Mouse (Mus musculus) stomach, postnatal 0 days (tissue): ENCODE data around the gene Shmt1. TPM values are rescaled to one million over a fixed set of nuclear protein-coding genes. Genes with fewer than 3 reads are reported as not detected.

ENCODE experiments used
- ATAC-seq: fragments of 200-750 bp; cut with Nextera tagmentation; 2 replicates; pipeline ENCODE4 v1.8.0; 2017; ENCODE audit not compliant: low FRiP score, low TSS enrichment
- DNase-seq: peaks from one replicate; pipeline ENCODE4 v3.0.0-alpha.2; 2016; ENCODE audit warnings: low spot score
- H3K27ac ChIP-seq: fragments of 300-500 bp; sonication (generic); replicated peaks from 2 replicates; pipeline ENCODE4 v1.5.1; 2014; ENCODE audit warnings: mild to moderate bottlenecking, control low read depth
- H3K27me3 ChIP-seq: fragments of 300-500 bp; sonication (generic); 2 replicates; pipeline ENCODE4 v1.6.1; 2014; ENCODE audit warnings: low read length; ENCODE audit not compliant: control insufficient read depth, insufficient read depth
- H3K36me3 ChIP-seq: fragments of 300-500 bp; sonication (generic); 2 replicates; pipeline ENCODE4 v1.6.1; 2014; ENCODE audit warnings: low read length, mixed read lengths; ENCODE audit not compliant: control insufficient read depth, insufficient read depth
- H3K4me1 ChIP-seq: fragments of 300-500 bp; sonication (generic); replicated peaks from 2 replicates; pipeline ENCODE4 v1.6.1; 2014; ENCODE audit warnings: antibody characterized with exemption; ENCODE audit not compliant: control insufficient read depth, insufficient read depth
- H3K4me2 ChIP-seq: fragments of 300-500 bp; sonication (generic); replicated peaks from 2 replicates; pipeline ENCODE4 v1.6.1; 2014; ENCODE audit warnings: low read depth, mild to moderate bottlenecking, control low read depth, moderate library complexity
- H3K4me3 ChIP-seq: fragments of 300-500 bp; sonication (generic); 2 replicates; pipeline ENCODE4 v1.5.1; 2014; ENCODE audit warnings: low read depth, low read length, control low read depth
- H3K9ac ChIP-seq: fragments of 300-500 bp; sonication (generic); 2 replicates; pipeline ENCODE4 v1.6.1; 2014; ENCODE audit warnings: mild to moderate bottlenecking, low read length, control low read depth, mixed read lengths
- H3K9me3 ChIP-seq: fragments of 300-500 bp; sonication (generic); 2 replicates; pipeline ENCODE4 v1.6.1; 2016; ENCODE audit warnings: low read length; ENCODE audit not compliant: control insufficient read depth
- CTCF ChIP-seq: IDR thresholded peaks from 2 replicates; pipeline ENCODE4 v1.5.1; 2016; ENCODE audit warnings: antibody characterized with exemption, low read depth, mild to moderate bottlenecking, moderate library complexity
- EP300 ChIP-seq: optimal IDR thresholded peaks from 2 replicates; pipeline ENCODE3; 2016; ENCODE audit warnings: antibody characterized with exemption
- WGBS: fragments of 180-500 bp; shearing (Covaris S2); extraction: QIAGEN DNeasy Blood & Tissue Kit; methylation state at CpG from one replicate; pipeline ENCODE4 v1.1.7; 2014; 5-methylcytosine and 5-hydroxymethylcytosine counted together
- polyA plus RNA-seq: library from polyadenylated mRNA; unstranded; fragments of >200 nt; fragmentation: Nextera tagmentation; extraction: Ambion mirVana; gene quantifications from 2 replicates; pipeline ENCODE4 v1.2.1, GENCODE M21; 2015

Shmt1 gene
- polyA plus RNA-seq, 1 experiment from 2014 or later = 29.1 TPM

- Histone ChIP-seq H3K27me3 (no peaks in the 10 kb centered on the region), H3K4me1 (peaks cover 12% of the 10 kb centered on the region), H3K4me3 (no peak overlapping the region), H3K9me3 (no peaks in the 10 kb centered on the region), H3K4me2 (no peak overlapping the region), H3K36me3 (peaks cover 29% of the 10 kb centered on the region), H3K27ac (no peak overlapping the region), H3K9ac (no peak overlapping the region)
- DNase-seq = no peak
- no peak for TF ChIP-seq EP300
- no peak for TF ChIP-seq CTCF
- 89% methylated on average over 8 of the region's 8 CpGs for WGBS
- no peak for ATAC-seq
These were observed 27.2 kb downstream of the Shmt1 start for GRCm38 (mm10) chr11:60784179-60784922.

DNA sequence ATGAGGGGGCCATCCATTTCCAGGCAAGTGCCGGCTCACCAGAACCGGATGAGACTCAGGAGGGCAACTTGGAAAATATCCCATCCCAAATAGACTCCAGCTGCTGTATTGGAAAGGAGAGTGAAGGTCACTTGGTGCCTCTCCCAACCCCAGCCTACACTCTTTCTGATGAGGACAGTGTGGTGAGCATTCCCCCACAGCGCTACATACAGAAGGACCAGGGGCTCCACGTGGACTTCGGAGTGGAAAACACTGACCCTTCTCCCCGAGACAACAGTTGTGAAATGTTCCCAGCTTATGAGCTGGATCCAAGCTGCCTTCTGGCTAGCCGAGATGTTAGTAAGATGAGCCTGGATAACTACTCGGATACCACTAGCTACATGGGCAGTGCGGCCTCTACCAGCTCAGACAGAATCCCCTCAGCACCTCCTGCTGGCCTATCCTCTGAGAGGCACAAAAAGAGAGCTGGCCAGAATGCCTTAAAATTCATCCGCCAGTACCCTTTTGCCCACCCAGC is 31.8 kb downstream of the Shmt1 start:
- peak overlapping the region; percentile 41 for H3K9ac ChIP-seq

DNA sequence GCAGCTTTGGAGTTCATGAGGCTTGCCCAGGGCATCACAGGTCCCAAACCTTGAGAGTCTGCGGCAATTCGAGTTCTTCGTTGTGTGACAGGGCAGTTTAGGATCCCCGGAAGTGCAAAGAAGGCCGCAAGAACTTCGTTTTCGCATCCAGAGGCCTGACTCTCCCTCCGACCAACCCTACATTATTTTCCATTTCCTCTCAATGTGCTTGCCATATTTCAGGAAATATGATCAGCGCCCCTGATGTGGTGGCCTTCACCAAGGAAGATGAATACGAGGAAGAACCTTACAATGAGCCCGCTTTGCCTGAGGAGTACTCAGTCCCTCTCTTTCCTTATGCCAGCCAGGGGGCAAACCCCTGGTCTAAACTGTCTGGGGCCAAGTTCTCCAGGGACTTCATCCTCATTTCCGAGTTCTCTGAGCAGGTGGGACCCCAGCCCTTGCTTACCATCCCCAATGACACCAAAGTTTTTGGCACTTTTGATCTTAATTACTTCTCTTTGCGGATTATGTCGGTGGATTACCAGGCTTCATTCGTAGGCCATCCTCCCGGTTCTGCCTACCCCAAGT is 33.6 kb downstream of the Shmt1 start:
- H3K4me1 ChIP-seq = peaks cover 18% of the 10 kb centered on the region
- H3K9me3 ChIP-seq = no peaks in the 10 kb centered on the region
- H3K36me3 ChIP-seq = no peaks in the 10 kb centered on the region
- peak overlapping the region; percentile 82 for H3K4me3 ChIP-seq
- H3K9ac ChIP-seq = peak overlapping the region; percentile 87
- H3K27ac ChIP-seq = peak overlapping the region; percentile 95
- ATAC-seq = no peak
- 26% methylated on average over 16 of the region's 16 CpGs for WGBS
- no peak for DNase-seq
- TF ChIP-seq CTCF (no peak), EP300 (no peak)
- no peaks in the 10 kb centered on the region for H3K27me3 ChIP-seq
- peak overlapping the region; percentile 96 for H3K4me2 ChIP-seq

More for the DNA sequence above, 31.8 kb downstream of the Shmt1 start:
- TF ChIP-seq EP300 (no peak), CTCF (no peak)
- no peaks in the 10 kb centered on the region for H3K9me3 ChIP-seq
- no peak overlapping the region for H3K27ac ChIP-seq
- no peak for DNase-seq
- peaks cover 12% of the 10 kb centered on the region for H3K36me3 ChIP-seq
- peak overlapping the region; percentile 19 for H3K4me3 ChIP-seq
- 80% methylated on average over 10 of the region's 10 CpGs for WGBS
- H3K4me1 ChIP-seq = peaks cover 18% of the 10 kb centered on the region
- no peaks in the 10 kb centered on the region for H3K27me3 ChIP-seq
- ATAC-seq = no peak
- peak overlapping the region; percentile 52 for H3K4me2 ChIP-seq

DNA sequence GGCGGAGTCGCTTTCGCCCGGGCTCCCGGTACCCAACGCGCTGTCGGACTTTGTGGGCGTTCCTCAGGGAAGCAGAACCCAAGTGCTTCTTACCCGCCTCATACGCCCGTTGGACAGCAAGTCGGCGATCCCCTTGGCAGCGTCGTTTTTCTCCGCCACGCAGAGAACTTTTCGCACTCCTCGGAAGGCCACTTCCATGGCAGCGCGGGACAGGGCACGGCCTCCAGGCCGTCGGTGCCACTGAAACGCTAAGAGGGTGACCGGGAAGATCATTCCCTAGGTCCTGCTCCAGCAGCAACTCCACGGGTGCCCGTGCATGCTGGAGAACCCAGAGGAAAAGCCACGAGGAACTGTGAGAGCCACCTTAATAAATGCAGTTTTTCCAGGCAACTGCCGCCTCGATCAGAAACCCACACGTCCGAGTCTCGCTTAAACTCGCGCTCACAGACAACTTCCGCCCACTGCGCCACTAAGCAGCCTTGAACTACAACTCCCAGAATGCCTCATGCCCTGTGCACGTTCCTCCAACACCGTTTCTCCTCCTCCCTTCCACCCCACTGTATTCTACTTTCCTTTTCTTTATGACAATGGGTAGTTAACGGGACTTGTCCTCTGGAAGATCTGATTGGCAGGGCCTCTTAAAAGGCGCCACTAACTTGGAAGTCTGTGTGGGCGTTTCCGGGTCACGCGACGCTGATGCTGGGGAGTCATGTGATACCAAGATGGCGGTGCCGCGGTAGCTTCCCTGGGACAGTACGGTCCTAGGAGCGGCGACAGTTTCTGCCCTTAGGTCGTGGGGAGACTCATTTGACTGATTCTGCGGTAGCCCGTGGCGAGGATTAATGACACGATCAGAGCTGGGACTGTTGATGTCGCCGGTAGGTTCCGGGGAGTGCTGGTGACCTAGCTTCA is 34.4 kb downstream of the Shmt1 start, which contains the start of the genes Top3a and Smcr8:
Gene Top3a (minus strand): TSS at position 537 of the 912 bp plus-strand sequence.
Gene Smcr8 (plus strand): TSS at position 696 of the 912 bp plus-strand sequence.
- H3K4me1 ChIP-seq = peaks cover 18% of the 10 kb centered on the region
- peak within 1 kb of the TSS; percentile 96 for H3K4me2 ChIP-seq
- H3K9me3 ChIP-seq = no peaks in the 10 kb centered on the region
- WGBS = under 1% methylated on average over 62 of the region's 62 CpGs
- DNase-seq (peak; percentile 90), ATAC-seq (peak; percentile 96)
- H3K27ac ChIP-seq = peak within 1 kb of the TSS; percentile 95
- no peaks in the 10 kb centered on the region for H3K27me3 ChIP-seq
- no peaks in the 10 kb centered on the region for H3K36me3 ChIP-seq
- H3K4me3 ChIP-seq = peak within 1 kb of the TSS; percentile 82
- peak within 1 kb of the TSS; percentile 87 for H3K9ac ChIP-seq
- no peak for TF ChIP-seq EP300
- TF ChIP-seq CTCF = no peak

DNA sequence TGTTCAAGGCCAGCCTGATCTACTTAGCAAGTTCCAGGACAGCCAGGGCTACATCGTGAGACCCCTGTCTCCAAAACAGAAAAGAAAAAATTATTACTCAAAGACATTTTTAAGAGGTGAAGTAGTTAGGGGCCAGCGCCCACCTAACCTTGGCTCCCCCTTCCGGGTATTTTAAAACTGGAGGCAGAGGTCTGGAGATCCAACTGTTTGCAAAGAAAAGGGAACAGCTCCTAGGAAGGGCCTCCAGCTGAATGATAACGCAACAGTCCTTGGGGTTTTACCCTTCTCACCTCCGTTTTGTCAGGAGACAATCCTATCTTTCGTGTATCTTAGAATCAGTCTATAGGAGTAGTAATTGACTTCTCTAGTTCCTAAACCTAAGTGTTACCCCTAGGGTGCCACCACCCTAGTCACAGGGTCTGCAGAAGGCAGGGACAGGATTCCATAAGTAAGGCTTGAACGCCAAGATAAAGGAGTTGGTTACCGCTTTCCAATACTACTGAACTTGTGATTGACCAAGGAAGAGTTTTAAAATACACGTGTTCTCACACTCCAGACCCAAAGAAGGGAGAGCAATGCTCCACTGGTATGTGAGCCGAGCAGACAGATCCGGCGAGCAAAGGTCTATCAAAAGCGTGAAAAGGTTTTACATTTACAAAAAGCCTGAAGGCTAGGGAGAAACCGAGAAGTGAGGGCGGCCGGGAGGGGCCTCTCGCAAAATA is 35.2 kb downstream of the Shmt1 start:
- no peak for TF ChIP-seq CTCF
- no peak for TF ChIP-seq EP300
- H3K4me2 ChIP-seq = peak overlapping the region; percentile 96
- peaks cover 15% of the 10 kb centered on the region for H3K4me1 ChIP-seq
- H3K9me3 ChIP-seq = no peaks in the 10 kb centered on the region
- DNase-seq = no peak
- 3% methylated on average over 17 of the region's 17 CpGs for WGBS
- no peaks in the 10 kb centered on the region for H3K36me3 ChIP-seq
- peak overlapping the region; percentile 82 for H3K4me3 ChIP-seq
- ATAC-seq = no peak
- peak overlapping the region; percentile 95 for H3K27ac ChIP-seq
- peak overlapping the region; percentile 87 for H3K9ac ChIP-seq
- no peaks in the 10 kb centered on the region for H3K27me3 ChIP-seq
